Mouse (Mus musculus) urinary bladder, postnatal 4 days (tissue): ENCODE measurements around the gene Sh3bp2.
"Not testable (repeated sequence)": the region's sequence is repeated elsewhere in the genome, so short reads cannot be mapped to it uniquely, and the experiment has no call there.

Experiments used
- DNase-seq, 2 experiments: peaks; one replicate each; pipeline ENCODE4 v3.0.0; 2021 to 2022; ENCODE audit warnings: low spot score in 2 of 2

The Sh3bp2 gene

GRCm38 (mm10) chr5:34572568-34572967 lies 46.9 kb downstream of the Sh3bp2 start:
- not testable (repeated sequence) for DNase-seq

- peak; percentile 97 for DNase-seq
These were observed 47.9 kb downstream of the Sh3bp2 start, which contains the start of gene Add1 for GRCm38 (mm10) chr5:34573268-34574221. Add1 (plus strand) TSS chr5:34573664.

GRCm38 (mm10) chr5:34574721-34575120 lies 49.1 kb downstream of the Sh3bp2 start:
- no peak for DNase-seq

- DNase-seq, result no peak
These were observed 50.6 kb downstream of the Sh3bp2 start for GRCm38 (mm10) chr5:34576286-34576685.

GRCm38 (mm10) chr5:34578038-34578655 lies 52.5 kb downstream of the Sh3bp2 start:
- no peak for DNase-seq

- DNase-seq, result no peak
These were observed 53.7 kb downstream of the Sh3bp2 start for GRCm38 (mm10) chr5:34579377-34579776.

GRCm38 (mm10) chr5:34581671-34582313 lies 56.2 kb downstream of the Sh3bp2 start:
- DNase-seq, result not testable (repeated sequence)

GRCm38 (mm10) chr5:34582314-34582675 lies 56.7 kb downstream of the Sh3bp2 start:
- DNase-seq, result no peak

- DNase-seq, result no peak
These were observed 59.6 kb downstream of the Sh3bp2 start for GRCm38 (mm10) chr5:34585216-34585615.

GRCm38 (mm10) chr5:34587881-34588280 lies 62.2 kb downstream of the Sh3bp2 start:
- DNase-seq, result no peak

GRCm38 (mm10) chr5:34590059-34590458 lies 64.4 kb downstream of the Sh3bp2 start:
- no peak for DNase-seq

- DNase-seq, result no peak
These were observed 65.1 kb downstream of the Sh3bp2 start for GRCm38 (mm10) chr5:34590702-34591101.

GRCm38 (mm10) chr5:34591388-34592004 lies 65.9 kb downstream of the Sh3bp2 start:
- no peak for DNase-seq

GRCm38 (mm10) chr5:34592224-34592623 lies 66.6 kb downstream of the Sh3bp2 start:
- not testable (repeated sequence) for DNase-seq

GRCm38 (mm10) chr5:34592666-34593065 lies 67.0 kb downstream of the Sh3bp2 start:
- DNase-seq, result no peak

GRCm38 (mm10) chr5:34593202-34593727 lies 67.6 kb downstream of the Sh3bp2 start:
- no peak for DNase-seq

GRCm38 (mm10) chr5:34604576-34604975 lies 78.9 kb downstream of the Sh3bp2 start:
- no peak for DNase-seq

- no peak for DNase-seq
These were observed 81.7 kb downstream of the Sh3bp2 start for GRCm38 (mm10) chr5:34607100-34607880.

GRCm38 (mm10) chr5:34608226-34608625 lies 82.6 kb downstream of the Sh3bp2 start:
- no peak for DNase-seq

GRCm38 (mm10) chr5:34609966-34610365 lies 84.3 kb downstream of the Sh3bp2 start:
- no peak for DNase-seq
